Mouse (Mus musculus): ENCODE measurements around the gene Adgrb3. TPM values are rescaled to one million over a fixed set of nuclear protein-coding genes. Genes with fewer than 3 reads are reported as not detected.

The Adgrb3 gene
- polyA plus RNA-seq, 1 experiment from 2014 or later = 3.0 TPM

DNA sequence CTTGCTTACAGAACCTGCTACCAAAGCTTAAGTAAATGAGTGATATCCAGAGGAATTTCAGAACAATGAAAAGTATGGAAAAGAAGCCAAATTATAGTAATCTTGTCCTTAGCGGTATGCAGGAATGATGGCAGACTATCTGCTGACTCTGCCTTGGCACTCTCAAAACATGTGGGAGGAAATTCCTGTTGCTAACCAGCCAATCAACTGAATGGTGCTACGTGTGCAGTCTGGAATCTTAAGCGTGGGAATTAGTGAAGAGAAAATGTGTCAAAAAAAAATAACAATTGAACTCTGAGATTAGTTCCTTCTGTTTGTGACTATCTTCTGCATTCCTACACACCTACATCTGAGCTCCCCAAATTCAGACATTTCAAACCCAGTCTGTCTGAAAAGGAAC lies 683.3 kb downstream of the Adgrb3 start:
- DNase-seq (ENCODE audit: low spot score) = no peak
- H3K36me3 ChIP-seq (replicated peaks; ENCODE audit: control insufficient read depth, insufficient read depth, low read depth, low read length) = no peaks in the 10 kb centered on the region
- no peaks in the 10 kb centered on the region for H3K9me3 ChIP-seq (replicated peaks; ENCODE audit: control insufficient read depth, low read length)
- WGBS = 76% methylated on average over 3 of the region's 3 CpGs
- no peak overlapping the region for H3K27ac ChIP-seq (replicated peaks; ENCODE audit: low read depth, low read length)
- H3K4me2 ChIP-seq (ENCODE audit: low read depth, low read length) = no peak overlapping the region
- no peak overlapping the region for H3K9ac ChIP-seq (replicated peaks; ENCODE audit: low read length)
- H3K4me3 ChIP-seq (ENCODE audit: low read depth, low read length) = no peak overlapping the region
- ATAC-seq (replicated peaks; ENCODE audit: insufficient number of reproducible peaks, low FRiP score, low TSS enrichment, low read depth) = no peak
- no peaks in the 10 kb centered on the region for H3K27me3 ChIP-seq (ENCODE audit: control insufficient read depth, insufficient read depth, low read length)
- H3K4me1 ChIP-seq (ENCODE audit: control insufficient read depth, insufficient read depth, low read length) = no peaks in the 10 kb centered on the region

GRCm38 (mm10) chr1:25132150-25132824 lies 697.2 kb downstream of the Adgrb3 start:
- WGBS = 67% methylated on average over 4 of the region's 4 CpGs
- no peak overlapping the region for H3K9ac ChIP-seq (replicated peaks; ENCODE audit: low read length)
- H3K27ac ChIP-seq (replicated peaks; ENCODE audit: low read depth, low read length) = no peak overlapping the region
- no peaks in the 10 kb centered on the region for H3K9me3 ChIP-seq (replicated peaks; ENCODE audit: control insufficient read depth, low read length)
- H3K27me3 ChIP-seq (ENCODE audit: control insufficient read depth, insufficient read depth, low read length) = no peaks in the 10 kb centered on the region
- H3K4me1 ChIP-seq (ENCODE audit: control insufficient read depth, insufficient read depth, low read length) = no peaks in the 10 kb centered on the region
- no peak overlapping the region for H3K4me2 ChIP-seq (ENCODE audit: low read depth, low read length)
- ATAC-seq (replicated peaks; ENCODE audit: insufficient number of reproducible peaks, low FRiP score, low TSS enrichment, low read depth) = no peak
- no peak for DNase-seq (ENCODE audit: low spot score)
- H3K4me3 ChIP-seq (ENCODE audit: low read depth, low read length) = no peak overlapping the region
- H3K36me3 ChIP-seq (replicated peaks; ENCODE audit: control insufficient read depth, insufficient read depth, low read depth, low read length) = no peaks in the 10 kb centered on the region

- DNase-seq (ENCODE audit: low spot score) (no peak), ATAC-seq (replicated peaks; ENCODE audit: insufficient number of reproducible peaks, low FRiP score, low TSS enrichment, low read depth) (no peak)
- Histone ChIP-seq H3K9ac (replicated peaks; ENCODE audit: low read length) (no peak overlapping the region), H3K4me3 (ENCODE audit: low read depth, low read length) (no peak overlapping the region), H3K9me3 (replicated peaks; ENCODE audit: control insufficient read depth, low read length) (no peaks in the 10 kb centered on the region), H3K4me2 (ENCODE audit: low read depth, low read length) (no peak overlapping the region), H3K4me1 (ENCODE audit: control insufficient read depth, insufficient read depth, low read length) (no peaks in the 10 kb centered on the region), H3K27ac (replicated peaks; ENCODE audit: low read depth, low read length) (no peak overlapping the region), H3K27me3 (ENCODE audit: control insufficient read depth, insufficient read depth, low read length) (no peaks in the 10 kb centered on the region), H3K36me3 (replicated peaks; ENCODE audit: control insufficient read depth, insufficient read depth, low read depth, low read length) (no peaks in the 10 kb centered on the region)
- 87% methylated on average over 11 of the region's 11 CpGs for WGBS
Measured at GRCm38 (mm10) chr1:25115512-25115911, 714.0 kb downstream of the Adgrb3 start.

DNA sequence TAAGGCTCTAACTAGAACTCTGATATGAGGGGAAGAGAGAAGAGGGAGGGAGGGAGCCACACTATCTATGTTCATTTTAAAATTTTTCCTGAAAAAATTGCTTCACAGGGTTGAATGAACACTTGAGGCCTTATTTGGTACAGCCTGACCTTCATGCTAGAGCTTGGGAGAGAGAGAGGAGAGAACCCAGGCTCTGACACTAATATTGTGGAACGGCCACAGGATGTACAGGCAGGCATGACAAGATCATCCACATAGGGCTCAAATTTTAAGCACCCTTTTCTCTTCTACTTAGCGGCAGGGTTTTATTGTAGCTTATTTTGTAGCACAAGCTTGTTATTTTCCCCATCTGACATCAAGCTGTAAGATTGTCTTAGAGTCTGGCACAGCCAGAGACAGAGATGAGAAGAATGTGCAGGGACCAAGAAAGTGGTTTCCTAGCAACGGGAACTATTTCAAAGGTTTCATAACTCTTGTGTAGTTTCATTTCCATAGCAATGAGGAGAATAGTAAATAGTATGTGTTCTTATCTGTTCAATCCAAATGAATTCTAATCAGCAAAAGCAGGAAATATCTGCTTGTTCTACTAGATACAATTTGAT lies 721.9 kb downstream of the Adgrb3 start:
- H3K4me3 ChIP-seq (ENCODE audit: low read depth, low read length) = no peak overlapping the region
- ATAC-seq (replicated peaks; ENCODE audit: insufficient number of reproducible peaks, low FRiP score, low TSS enrichment, low read depth) = no peak
- no peaks in the 10 kb centered on the region for H3K27me3 ChIP-seq (ENCODE audit: control insufficient read depth, insufficient read depth, low read length)
- no peaks in the 10 kb centered on the region for H3K4me1 ChIP-seq (ENCODE audit: control insufficient read depth, insufficient read depth, low read length)
- no peaks in the 10 kb centered on the region for H3K9me3 ChIP-seq (replicated peaks; ENCODE audit: control insufficient read depth, low read length)
- no peak for DNase-seq (ENCODE audit: low spot score)
- no peak overlapping the region for H3K9ac ChIP-seq (replicated peaks; ENCODE audit: low read length)
- no peak overlapping the region for H3K27ac ChIP-seq (replicated peaks; ENCODE audit: low read depth, low read length)
- 80% methylated on average over 3 of the region's 3 CpGs for WGBS
- no peak overlapping the region for H3K4me2 ChIP-seq (ENCODE audit: low read depth, low read length)
- H3K36me3 ChIP-seq (replicated peaks; ENCODE audit: control insufficient read depth, insufficient read depth, low read depth, low read length) = no peaks in the 10 kb centered on the region

- no peak overlapping the region for H3K4me2 ChIP-seq (ENCODE audit: low read depth, low read length)
- H3K4me1 ChIP-seq (ENCODE audit: control insufficient read depth, insufficient read depth, low read length) = no peaks in the 10 kb centered on the region
- DNase-seq (ENCODE audit: low spot score) (no peak), ATAC-seq (replicated peaks; ENCODE audit: insufficient number of reproducible peaks, low FRiP score, low TSS enrichment, low read depth) (no peak)
- no peaks in the 10 kb centered on the region for H3K36me3 ChIP-seq (replicated peaks; ENCODE audit: control insufficient read depth, insufficient read depth, low read depth, low read length)
- no peaks in the 10 kb centered on the region for H3K9me3 ChIP-seq (replicated peaks; ENCODE audit: control insufficient read depth, low read length)
- no peak overlapping the region for H3K27ac ChIP-seq (replicated peaks; ENCODE audit: low read depth, low read length)
- H3K4me3 ChIP-seq (ENCODE audit: low read depth, low read length) = no peak overlapping the region
- H3K9ac ChIP-seq (replicated peaks; ENCODE audit: low read length) = no peak overlapping the region
- H3K27me3 ChIP-seq (ENCODE audit: control insufficient read depth, insufficient read depth, low read length) = no peaks in the 10 kb centered on the region
- 76% methylated on average over 6 of the region's 6 CpGs for WGBS
Measured at GRCm38 (mm10) chr1:25106679-25107078, 722.8 kb downstream of the Adgrb3 start.

DNA sequence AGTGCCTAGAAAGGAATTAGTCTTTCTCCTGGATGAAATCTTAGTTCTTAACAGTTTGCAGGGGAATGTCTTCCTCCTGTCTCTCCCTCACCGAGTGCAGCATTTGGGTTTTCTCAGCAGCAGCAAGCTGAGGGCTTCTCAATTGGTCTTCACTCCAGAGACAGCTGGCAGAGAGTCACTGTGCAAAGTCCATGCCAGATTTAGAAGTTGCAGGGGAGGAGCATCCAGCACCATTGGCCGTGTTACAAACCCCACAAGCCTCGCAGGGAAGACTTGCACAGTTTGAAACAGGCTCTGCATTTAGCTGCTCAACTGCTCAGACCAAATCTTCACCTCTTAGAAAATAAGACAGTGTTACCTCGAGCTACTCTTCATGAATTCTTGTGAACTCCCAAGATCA lies 724.1 kb downstream of the Adgrb3 start:
- no peak overlapping the region for H3K4me2 ChIP-seq (ENCODE audit: low read depth, low read length)
- 71% methylated on average over 4 of the region's 4 CpGs for WGBS
- H3K4me1 ChIP-seq (ENCODE audit: control insufficient read depth, insufficient read depth, low read length) = no peaks in the 10 kb centered on the region
- H3K36me3 ChIP-seq (replicated peaks; ENCODE audit: control insufficient read depth, insufficient read depth, low read depth, low read length) = no peaks in the 10 kb centered on the region
- no peaks in the 10 kb centered on the region for H3K9me3 ChIP-seq (replicated peaks; ENCODE audit: control insufficient read depth, low read length)
- no peak overlapping the region for H3K27ac ChIP-seq (replicated peaks; ENCODE audit: low read depth, low read length)
- DNase-seq (ENCODE audit: low spot score) = no peak
- ATAC-seq (replicated peaks; ENCODE audit: insufficient number of reproducible peaks, low FRiP score, low TSS enrichment, low read depth) = no peak
- H3K9ac ChIP-seq (replicated peaks; ENCODE audit: low read length) = no peak overlapping the region
- no peak overlapping the region for H3K4me3 ChIP-seq (ENCODE audit: low read depth, low read length)
- no peaks in the 10 kb centered on the region for H3K27me3 ChIP-seq (ENCODE audit: control insufficient read depth, insufficient read depth, low read length)

DNA sequence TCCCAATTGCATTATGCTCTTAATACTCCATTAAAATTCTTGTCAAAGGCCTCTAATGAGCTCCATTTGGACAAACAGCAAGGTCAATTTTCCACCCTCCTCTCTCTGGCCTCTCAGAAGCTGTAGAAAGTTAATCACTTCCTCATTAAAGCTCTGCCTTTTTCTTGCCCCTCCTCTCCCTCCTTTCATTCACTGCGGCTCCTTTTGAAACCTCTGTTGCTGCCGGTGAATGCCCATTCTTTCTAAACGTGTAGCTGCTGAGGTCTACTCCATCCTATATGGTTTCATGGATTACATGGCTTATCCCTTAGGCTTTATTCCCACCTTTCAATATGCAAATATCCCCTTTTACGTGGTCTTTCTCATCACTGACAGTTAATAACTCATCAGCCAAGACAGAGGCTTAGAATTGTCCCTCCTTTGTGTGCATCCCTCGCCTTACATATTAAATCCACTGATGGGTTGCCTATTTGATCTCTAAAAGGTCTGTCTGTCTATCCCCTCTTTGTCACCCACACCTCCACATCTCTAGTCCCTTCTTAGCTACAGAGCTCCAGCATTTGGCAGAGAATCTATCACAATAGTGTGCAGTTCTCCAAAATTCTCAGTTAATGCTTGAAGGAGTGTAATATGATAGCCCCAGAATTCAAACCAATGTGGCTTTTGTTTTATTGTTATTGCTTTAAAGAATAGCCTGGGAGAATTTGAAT lies 741.3 kb downstream of the Adgrb3 start:
- H3K4me3 ChIP-seq (ENCODE audit: low read depth, low read length) = no peak overlapping the region
- no peak for DNase-seq (ENCODE audit: low spot score)
- no peaks in the 10 kb centered on the region for H3K4me1 ChIP-seq (ENCODE audit: control insufficient read depth, insufficient read depth, low read length)
- no peak overlapping the region for H3K9ac ChIP-seq (replicated peaks; ENCODE audit: low read length)
- no peaks in the 10 kb centered on the region for H3K9me3 ChIP-seq (replicated peaks; ENCODE audit: control insufficient read depth, low read length)
- H3K27me3 ChIP-seq (ENCODE audit: control insufficient read depth, insufficient read depth, low read length) = no peaks in the 10 kb centered on the region
- no peak for ATAC-seq (replicated peaks; ENCODE audit: insufficient number of reproducible peaks, low FRiP score, low TSS enrichment, low read depth)
- no peak overlapping the region for H3K27ac ChIP-seq (replicated peaks; ENCODE audit: low read depth, low read length)
- H3K4me2 ChIP-seq (ENCODE audit: low read depth, low read length) = no peak overlapping the region
- WGBS = 27% methylated on average over 5 of the region's 5 CpGs
- no peaks in the 10 kb centered on the region for H3K36me3 ChIP-seq (replicated peaks; ENCODE audit: control insufficient read depth, insufficient read depth, low read depth, low read length)

Measured in embryonic facial prominence, embryonic 11.5 days (tissue).